Mouse (Mus musculus) heart, postnatal 36 days (tissue): ENCODE measurements around the gene Schip1. TPM values are rescaled to one million over a fixed set of nuclear protein-coding genes. Genes with fewer than 3 reads are reported as not detected.

Source experiments
- DNase-seq, 2 experiments: peaks; one replicate each; pipeline ENCODE4 v3.0.0; 2021 to 2022
- intact Hi-C: fragments of 180-260 bp; cut with DNase I; formaldehyde crosslinking; loops from one replicate; pipeline ENCODE4 v1.15.1; 2025
- total RNA-seq, 2 experiments: library from RNA; stranded (reverse); gene quantifications; 2 replicates each; pipeline ENCODE4 v1.2.3; 2021

Gene Schip1
- total RNA-seq, 2 experiments from 2014 or later = 178 to 194 TPM

- peak; percentile 52 to 69 for DNase-seq
- intact Hi-C loops = loop anchor here (2.0 to 10.0 kb wide), 4 partner anchors 14 to 510 kb away; partner anchors contain the start of genes Ift80 and Smc4
These were observed 429.9 kb downstream of the Schip1 start for GRCm38 (mm10) chr3:68494296-68495095.

- DNase-seq = peak in 1 of 2 experiments; percentile 53
These were observed 430.6 kb downstream of the Schip1 start for GRCm38 (mm10) chr3:68495096-68495735.

GRCm38 (mm10) chr3:68495736-68496242, 431.2 kb downstream of the Schip1 start:
- DNase-seq = no peak

More at GRCm38 (mm10) chr3:68495096-68495735, 430.6 kb downstream of the Schip1 start:
- intact Hi-C loops = loop anchor here (2.0 to 10.0 kb wide), 4 partner anchors 14 to 510 kb away; partner anchors contain the start of genes Ift80 and Smc4

GRCm38 (mm10) chr3:68496513-68496912, 431.9 kb downstream of the Schip1 start:
- intact Hi-C loops = loop anchor here (10.0 kb wide), 1 partner anchor 508 kb away; the partner anchor contains the start of genes Ift80 and Smc4
- no peak for DNase-seq

More at GRCm38 (mm10) chr3:68495736-68496242, 431.2 kb downstream of the Schip1 start:
- intact Hi-C loops = loop anchor here (2.0 to 10.0 kb wide), 4 partner anchors 13 to 509 kb away; partner anchors contain the start of genes Ift80 and Smc4

- intact Hi-C loops = loop anchor here (10.0 kb wide), 1 partner anchor 505 kb away; the partner anchor contains the start of genes Ift80 and Smc4
These were observed 435.0 kb downstream of the Schip1 start for GRCm38 (mm10) chr3:68499532-68500152.

GRCm38 (mm10) chr3:68504838-68505237, 440.2 kb downstream of the Schip1 start:
- no peak for DNase-seq
- intact Hi-C loops = no loop called here

More at GRCm38 (mm10) chr3:68499532-68500152, 435.0 kb downstream of the Schip1 start:
- DNase-seq = no peak

GRCm38 (mm10) chr3:68506769-68507318, 442.2 kb downstream of the Schip1 start:
- intact Hi-C loops = no loop called here

GRCm38 (mm10) chr3:68508629-68509028, 444.0 kb downstream of the Schip1 start:
- intact Hi-C loops = loop anchor here (2.0 kb wide), 1 partner anchor 14 kb away; no protein-coding TSS in a partner anchor
- DNase-seq = peak; percentile 71 to 72

More at GRCm38 (mm10) chr3:68506769-68507318, 442.2 kb downstream of the Schip1 start:
- DNase-seq = peak in 1 of 2 experiments; percentile 29

GRCm38 (mm10) chr3:68510872-68511271, 446.3 kb downstream of the Schip1 start:
- intact Hi-C loops = loop anchor here (2.0 kb wide), 1 partner anchor 32 kb away; no protein-coding TSS in a partner anchor
- no peak for DNase-seq

- no peak for DNase-seq
- intact Hi-C loops = loop anchor here (2.0 kb wide), 1 partner anchor 31 kb away; no protein-coding TSS in a partner anchor
These were observed 447.1 kb downstream of the Schip1 start for GRCm38 (mm10) chr3:68511744-68512143.

GRCm38 (mm10) chr3:68512327-68512726, 447.7 kb downstream of the Schip1 start:
- DNase-seq = no peak
- intact Hi-C loops = no loop called here

GRCm38 (mm10) chr3:68513340-68514119, 448.9 kb downstream of the Schip1 start:
- DNase-seq = no peak
- intact Hi-C loops = no loop called here

- no peak for DNase-seq
- intact Hi-C loops = no loop called here
These were observed 449.5 kb downstream of the Schip1 start for GRCm38 (mm10) chr3:68514120-68514497.

GRCm38 (mm10) chr3:68514717-68515116, 450.1 kb downstream of the Schip1 start:
- intact Hi-C loops = no loop called here
- no peak for DNase-seq

- no peak for DNase-seq
- intact Hi-C loops = loop anchor here (1.0 kb wide), 1 partner anchor 10 kb away; no protein-coding TSS in a partner anchor
These were observed 451.9 kb downstream of the Schip1 start for GRCm38 (mm10) chr3:68516393-68517081.

- no peak for DNase-seq
- intact Hi-C loops = loop anchor here (1.0 kb wide), 1 partner anchor 9 kb away; no protein-coding TSS in a partner anchor
These were observed 452.6 kb downstream of the Schip1 start for GRCm38 (mm10) chr3:68517236-68517635.

GRCm38 (mm10) chr3:68518041-68518440, 453.4 kb downstream of the Schip1 start:
- intact Hi-C loops = no loop called here
- DNase-seq = no peak

- no peak for DNase-seq
- intact Hi-C loops = no loop called here
These were observed 454.0 kb downstream of the Schip1 start for GRCm38 (mm10) chr3:68518586-68518985.
